ENCODE assay signal across 8 mouse cellular contexts in the genomic region with DNA sequence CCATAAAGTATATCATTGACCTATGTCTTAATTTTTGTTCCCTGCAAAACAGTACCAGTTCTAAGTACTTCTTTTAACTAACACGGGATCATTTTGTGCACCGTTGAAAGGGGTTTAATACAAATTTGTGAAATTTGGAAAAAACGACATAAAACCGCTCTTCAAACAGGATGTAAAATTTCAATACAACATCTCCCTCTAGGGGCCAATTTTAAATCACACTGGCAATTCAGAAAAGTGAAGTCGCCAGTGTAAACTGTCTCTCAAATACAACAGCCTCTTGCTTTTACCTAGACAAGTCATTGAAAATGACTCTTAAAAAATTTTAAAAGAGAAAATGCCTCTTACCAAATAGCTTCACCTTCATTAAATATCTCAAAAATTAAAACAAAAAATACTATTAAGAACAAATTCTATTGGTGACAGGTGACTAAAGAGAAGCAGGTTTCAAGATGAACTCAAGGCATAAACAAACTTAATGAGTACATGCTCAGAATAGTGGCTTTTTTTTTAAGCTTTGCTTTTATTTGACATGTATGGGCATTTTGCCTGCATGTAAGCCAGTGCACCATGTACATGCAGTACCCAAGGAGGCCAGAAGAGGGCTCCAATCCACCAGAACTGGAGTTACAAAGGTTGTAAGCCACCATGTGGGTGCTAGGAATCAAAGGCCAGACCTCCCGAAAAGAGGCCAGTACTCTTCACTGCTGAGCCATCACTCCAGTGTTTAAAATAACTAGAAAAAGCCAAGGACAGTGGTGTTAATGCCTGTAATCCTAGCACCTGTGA. TPM values are rescaled to one million over a fixed set of nuclear protein-coding genes. Genes with fewer than 3 reads are reported as not detected.
DNase-seq lines count a peak whose midpoint lies in the region; ATAC-seq and TF ChIP-seq lines count a peak whose summit lies in the region.

No protein-coding gene starts in this region.

- no peak overlapping the region for H3K4me2 ChIP-seq in neural tube, embryonic 15.5 days

- H3K36me3 ChIP-seq in thymus, adult 2 months (ENCODE audit: control insufficient read depth, insufficient read depth, low read length), result no peaks in the 10 kb centered on the region
- no peaks in the 10 kb centered on the region for H3K36me3 ChIP-seq in neural tube, embryonic 15.5 days

- H3K9ac ChIP-seq in neural tube, embryonic 15.5 days (replicated peaks), result no peak overlapping the region

- intact Hi-C loops in heart, postnatal 25 days (cut with DNase I), result loop anchor here (1.0 to 5.0 kb wide), 3 partner anchors 110 to 341 kb away; no protein-coding TSS in a partner anchor

- no peaks in the 10 kb centered on the region for H3K27me3 ChIP-seq in thymus, adult 2 months (ENCODE audit: control insufficient read depth, insufficient read depth, low read length)
- no peaks in the 10 kb centered on the region for H3K27me3 ChIP-seq in neural tube, embryonic 15.5 days (replicated peaks)

- whole genome bisulfite sequencing in thymus, adult 2 months, result 17% methylated on average over 6 of the region's 6 CpGs
- 42% methylated on average over 6 of the region's 6 CpGs for WGBS in neural tube, embryonic 15.5 days

- TF ChIP-seq POLR2A in thymus, adult 2 months (IDR thresholded peaks at IDR 0.05; ENCODE audit: control insufficient read depth, extremely low read depth, insufficient read depth, low read length, poor library complexity), result no peak

- no peak for TF ChIP-seq CTCF in thymus, adult 2 months (IDR thresholded peaks at IDR 0.05; ENCODE audit: borderline replicate concordance, control insufficient read depth, extremely low read depth, insufficient read depth, low read length, poor library complexity)

- H3K4me3 ChIP-seq in thymus, adult 2 months (ENCODE audit: control insufficient read depth, insufficient read depth, low read length), result no peak overlapping the region
- no peak overlapping the region for H3K4me3 ChIP-seq in neural tube, embryonic 15.5 days (replicated peaks)

- peak; percentile 88 for DNase-seq in heart, adult 11 months
- DNase-seq in heart, postnatal 25 days (ENCODE audit: low spot score), result no peak
- peak; percentile 70 for DNase-seq in thymus, adult 2 months
- DNase-seq in thymus, adult 18-20 months, result no peak
- peak; percentile 65 for DNase-seq in forelimb bud, embryonic 11.5 days (ENCODE audit: low read depth, low spot score)
- peak; percentile 77 for DNase-seq in retina, embryonic 14.5 days (ENCODE audit: low spot score)
- no peak for DNase-seq in right cerebral cortex, postnatal 36 days (ENCODE audit: low spot score in 2 of 2)

- no peaks in the 10 kb centered on the region for H3K9me3 ChIP-seq in neural tube, embryonic 15.5 days (replicated peaks)

- H3K27ac ChIP-seq in thymus, adult 2 months (ENCODE audit: control insufficient read depth, insufficient read depth, low read length), result no peak overlapping the region
- no peak overlapping the region for H3K27ac ChIP-seq in neural tube, embryonic 15.5 days (replicated peaks)

- ATAC-seq in neural tube, embryonic 15.5 days (ENCODE audit: low FRiP score), result no peak

- H3K4me1 ChIP-seq in thymus, adult 2 months (replicated peaks; ENCODE audit: control insufficient read depth, insufficient read depth, low read length), result peaks cover 18% of the 10 kb centered on the region
- H3K4me1 ChIP-seq in neural tube, embryonic 15.5 days, result peaks cover 26% of the 10 kb centered on the region

RNA-seq across cellular contexts. Expression of a gene that starts 43.2 kb away (rescaled TPM):
- total RNA-seq in heart, postnatal 25 days (2021), result 10 to 100 TPM; 24.3 to 24.9 TPM
- polyA plus RNA-seq in thymus, adult 2 months (2012; rRNA removed), result 107 and 108 TPM in 2 replicates
- 51.4 and 64.5 TPM in 2 replicates for polyA plus RNA-seq in neural tube, embryonic 15.5 days (2015; fragmentation: Nextera tagmentation; extraction: Ambion mirVana)

Comparison
In these comparisons a context has a peak if more than half of its experiments do, and no peak if none do; other contexts are left out.
1. DNase-seq: peak in heart, adult 11 months (single experiment), thymus, adult 2 months (single experiment), forelimb bud, embryonic 11.5 days (single experiment) and retina, embryonic 14.5 days (single experiment); none in heart, postnatal 25 days (single experiment), thymus, adult 18-20 months (0 of 2) and right cerebral cortex, postnatal 36 days (0 of 2).